Mouse (Mus musculus): ENCODE results near the gene Snx29. TPM values are rescaled to one million over a fixed set of nuclear protein-coding genes. Genes with fewer than 3 reads are reported as not detected.
"Not testable (repeated sequence)": the region's sequence is repeated elsewhere in the genome, so short reads cannot be mapped to it uniquely, and the experiment has no call there.

Gene Snx29
- polyA plus RNA-seq, 1 experiment from 2014 or later = 15.4 TPM

GRCm38 (mm10) chr16:11439417-11439816 lies 116.7 kb downstream of the Snx29 start:
- Histone ChIP-seq H3K36me3 (no peaks in the 10 kb centered on the region), H3K27ac (no peak overlapping the region), H3K4me2 (replicated peaks) (no peak overlapping the region), H3K9ac (no peak overlapping the region), H3K4me3 (no peak overlapping the region), H3K27me3 (no peaks in the 10 kb centered on the region), H3K9me3 (no peaks in the 10 kb centered on the region), H3K4me1 (peaks cover 4% of the 10 kb centered on the region; the same call in 1 of the 2 replicates)
- WGBS = 78% methylated on average over 6 of the region's 6 CpGs
- ATAC-seq (ENCODE audit: low FRiP score, low read depth) = no peak

GRCm38 (mm10) chr16:11441616-11442015 lies 118.9 kb downstream of the Snx29 start:
- Histone ChIP-seq H3K4me2 (replicated peaks) (no peak overlapping the region), H3K4me1 (peaks cover 10% of the 10 kb centered on the region; the same call in 1 of the 2 replicates), H3K27me3 (no peaks in the 10 kb centered on the region), H3K36me3 (peaks cover 7% of the 10 kb centered on the region; the same call in 1 of the 2 replicates), H3K27ac (no peak overlapping the region), H3K9me3 (no peaks in the 10 kb centered on the region), H3K4me3 (no peak overlapping the region), H3K9ac (no peak overlapping the region)
- ATAC-seq (ENCODE audit: low FRiP score, low read depth) = no peak
- WGBS = 77% methylated on average over 4 of the region's 4 CpGs

- H3K27ac ChIP-seq = no peak overlapping the region
- peaks cover 10% of the 10 kb centered on the region; the same call in 1 of the 2 replicates for H3K4me1 ChIP-seq
- no peak for ATAC-seq (ENCODE audit: low FRiP score, low read depth)
- no peak overlapping the region for H3K4me3 ChIP-seq
- H3K27me3 ChIP-seq = no peaks in the 10 kb centered on the region
- H3K9ac ChIP-seq = no peak overlapping the region
- no peaks in the 10 kb centered on the region for H3K9me3 ChIP-seq
- no peak overlapping the region for H3K4me2 ChIP-seq (replicated peaks)
- H3K36me3 ChIP-seq = peaks cover 16% of the 10 kb centered on the region
Measured at GRCm38 (mm10) chr16:11442534-11442933, 119.8 kb downstream of the Snx29 start.

- Histone ChIP-seq H3K9ac (no peak overlapping the region), H3K4me1 (peaks cover 10% of the 10 kb centered on the region; the same call in 1 of the 2 replicates), H3K27ac (no peak overlapping the region), H3K9me3 (no peaks in the 10 kb centered on the region), H3K36me3 (peaks cover 25% of the 10 kb centered on the region), H3K4me3 (no peak overlapping the region), H3K4me2 (replicated peaks) (no peak overlapping the region), H3K27me3 (no peaks in the 10 kb centered on the region)
- 26% methylated on average over 1 of the region's 1 CpGs for WGBS
- no peak for ATAC-seq (ENCODE audit: low FRiP score, low read depth)
Measured at GRCm38 (mm10) chr16:11444626-11445025, 121.9 kb downstream of the Snx29 start.

GRCm38 (mm10) chr16:11446977-11447376 lies 124.3 kb downstream of the Snx29 start:
- H3K4me3 ChIP-seq = no peak overlapping the region
- ATAC-seq (ENCODE audit: low FRiP score, low read depth) = no peak
- H3K9ac ChIP-seq = no peak overlapping the region
- peaks cover 16% of the 10 kb centered on the region; the same call in 1 of the 2 replicates for H3K4me1 ChIP-seq
- H3K27ac ChIP-seq = no peak overlapping the region
- no peaks in the 10 kb centered on the region for H3K9me3 ChIP-seq
- WGBS = 87% methylated on average over 4 of the region's 4 CpGs
- no peaks in the 10 kb centered on the region for H3K27me3 ChIP-seq
- no peak overlapping the region for H3K4me2 ChIP-seq (replicated peaks)
- H3K36me3 ChIP-seq = peaks cover 30% of the 10 kb centered on the region

GRCm38 (mm10) chr16:11447905-11448304 lies 125.2 kb downstream of the Snx29 start:
- ATAC-seq (ENCODE audit: low FRiP score, low read depth) = no peak
- Histone ChIP-seq H3K9ac (no peak overlapping the region), H3K36me3 (peaks cover 40% of the 10 kb centered on the region), H3K4me3 (no peak overlapping the region), H3K4me2 (replicated peaks) (no peak overlapping the region), H3K9me3 (no peaks in the 10 kb centered on the region), H3K4me1 (peaks cover 16% of the 10 kb centered on the region; the same call in 1 of the 2 replicates), H3K27me3 (no peaks in the 10 kb centered on the region), H3K27ac (no peak overlapping the region)
- WGBS = 93% methylated on average over 5 of the region's 5 CpGs

GRCm38 (mm10) chr16:11448696-11449095 lies 126.0 kb downstream of the Snx29 start:
- not testable (repeated sequence) for H3K4me3 ChIP-seq; H3K27ac ChIP-seq; ATAC-seq (ENCODE audit: low FRiP score, low read depth); H3K4me2 ChIP-seq (replicated peaks); H3K9me3 ChIP-seq; H3K9ac ChIP-seq; H3K27me3 ChIP-seq
- peaks cover 14% of the 10 kb centered on the region; the same call in 1 of the 2 replicates for H3K4me1 ChIP-seq
- H3K36me3 ChIP-seq = peaks cover 48% of the 10 kb centered on the region
- WGBS = 92% methylated on average over 4 of the region's 4 CpGs

- no peak for ATAC-seq (ENCODE audit: low FRiP score, low read depth)
- Histone ChIP-seq H3K27me3 (no peaks in the 10 kb centered on the region), H3K27ac (no peak overlapping the region), H3K4me1 (peaks cover 13% of the 10 kb centered on the region; the same call in 1 of the 2 replicates), H3K4me3 (no peak overlapping the region), H3K36me3 (peaks cover 52% of the 10 kb centered on the region), H3K9me3 (0 out of 2 replicates have a peak, but pooled peaks cover 6% of the 10 kb centered on the region), H3K9ac (no peak overlapping the region), H3K4me2 (replicated peaks) (no peak overlapping the region)
- WGBS = 83% methylated on average over 4 of the region's 4 CpGs
Measured at GRCm38 (mm10) chr16:11449344-11449743, 126.6 kb downstream of the Snx29 start.

GRCm38 (mm10) chr16:11450626-11451025 lies 127.9 kb downstream of the Snx29 start:
- ATAC-seq (ENCODE audit: low FRiP score, low read depth) = no peak
- H3K9me3 ChIP-seq = 0 out of 2 replicates have a peak, but pooled peaks cover 6% of the 10 kb centered on the region
- H3K36me3 ChIP-seq = peaks cover 56% of the 10 kb centered on the region
- H3K9ac ChIP-seq = no peak overlapping the region
- H3K27me3 ChIP-seq = no peaks in the 10 kb centered on the region
- 56% methylated on average over 4 of the region's 4 CpGs for WGBS
- H3K4me3 ChIP-seq = no peak overlapping the region
- no peak overlapping the region for H3K4me2 ChIP-seq (replicated peaks)
- 0 out of 2 replicates have a peak, but pooled peaks cover 7% of the 10 kb centered on the region for H3K4me1 ChIP-seq
- no peak overlapping the region for H3K27ac ChIP-seq

- no peaks in the 10 kb centered on the region for H3K27me3 ChIP-seq
- WGBS = 95% methylated on average over 4 of the region's 4 CpGs
- no peak for ATAC-seq (ENCODE audit: low FRiP score, low read depth)
- H3K9me3 ChIP-seq = 0 out of 2 replicates have a peak, but pooled peaks cover 6% of the 10 kb centered on the region
- no peak overlapping the region for H3K27ac ChIP-seq
- H3K4me3 ChIP-seq = no peak overlapping the region
- H3K36me3 ChIP-seq = peaks cover 34% of the 10 kb centered on the region
- no peak overlapping the region for H3K9ac ChIP-seq
- H3K4me2 ChIP-seq (replicated peaks) = no peak overlapping the region
- H3K4me1 ChIP-seq = peaks cover 34% of the 10 kb centered on the region
Measured at GRCm38 (mm10) chr16:11454871-11455270, 132.2 kb downstream of the Snx29 start.

- H3K27me3 ChIP-seq = no peaks in the 10 kb centered on the region
- H3K36me3 ChIP-seq = peaks cover 34% of the 10 kb centered on the region
- no peak overlapping the region for H3K4me2 ChIP-seq (replicated peaks)
- no peak overlapping the region for H3K27ac ChIP-seq
- 82% methylated on average over 5 of the region's 5 CpGs for WGBS
- H3K9ac ChIP-seq = no peak overlapping the region
- no peak overlapping the region for H3K4me3 ChIP-seq
- no peak for ATAC-seq (ENCODE audit: low FRiP score, low read depth)
- peaks cover 36% of the 10 kb centered on the region for H3K4me1 ChIP-seq
- 0 out of 2 replicates have a peak, but pooled peaks cover 6% of the 10 kb centered on the region for H3K9me3 ChIP-seq
Measured at GRCm38 (mm10) chr16:11455545-11456140, 132.9 kb downstream of the Snx29 start.

GRCm38 (mm10) chr16:11456141-11456645 lies 133.5 kb downstream of the Snx29 start:
- ATAC-seq (ENCODE audit: low FRiP score, low read depth) = no peak; the same call in 1 of the 2 replicates
- Histone ChIP-seq H3K4me1 (peaks cover 38% of the 10 kb centered on the region), H3K9ac (no peak overlapping the region), H3K4me2 (replicated peaks) (no peak overlapping the region), H3K36me3 (peaks cover 34% of the 10 kb centered on the region), H3K27ac (no peak overlapping the region; the same call in 1 of the 2 replicates), H3K4me3 (no peak overlapping the region), H3K27me3 (no peaks in the 10 kb centered on the region), H3K9me3 (0 out of 2 replicates have a peak, but pooled peaks cover 6% of the 10 kb centered on the region)
- 63% methylated on average over 5 of the region's 5 CpGs for WGBS
